Mouse (Mus musculus): ENCODE data around the gene Ltbp1.

Ltbp1 gene

GRCm38 (mm10) chr17:75172685-75173205 is 167.4 kb downstream of the Ltbp1 start:
- no peak for DNase-seq (ENCODE audit: low read depth, low spot score)

- no peak for DNase-seq (ENCODE audit: low read depth, low spot score)
Measured at GRCm38 (mm10) chr17:75174501-75174900, 169.1 kb downstream of the Ltbp1 start.

- DNase-seq (ENCODE audit: low read depth, low spot score): no peak
Measured at GRCm38 (mm10) chr17:75177920-75178867, 172.8 kb downstream of the Ltbp1 start.

GRCm38 (mm10) chr17:75179001-75179400 is 173.6 kb downstream of the Ltbp1 start:
- no peak for DNase-seq (ENCODE audit: low read depth, low spot score)

GRCm38 (mm10) chr17:75180301-75180700 is 174.9 kb downstream of the Ltbp1 start:
- no peak for DNase-seq (ENCODE audit: low read depth, low spot score)

- DNase-seq (ENCODE audit: low read depth, low spot score): no peak
Measured at GRCm38 (mm10) chr17:75180956-75181588, 175.7 kb downstream of the Ltbp1 start.

- no peak for DNase-seq (ENCODE audit: low read depth, low spot score)
Measured at GRCm38 (mm10) chr17:75182319-75183001, 177.1 kb downstream of the Ltbp1 start.

- no peak for DNase-seq (ENCODE audit: low read depth, low spot score)
Measured at GRCm38 (mm10) chr17:75186732-75187509, 181.6 kb downstream of the Ltbp1 start.

- no peak for DNase-seq (ENCODE audit: low read depth, low spot score)
Measured at GRCm38 (mm10) chr17:75196952-75197351, 191.6 kb downstream of the Ltbp1 start.

GRCm38 (mm10) chr17:75198767-75199166 is 193.4 kb downstream of the Ltbp1 start:
- no peak for DNase-seq (ENCODE audit: low read depth, low spot score)

- DNase-seq (ENCODE audit: low read depth, low spot score): no peak
Measured at GRCm38 (mm10) chr17:75199694-75200093, 194.3 kb downstream of the Ltbp1 start.

- DNase-seq (ENCODE audit: low read depth, low spot score): no peak
Measured at GRCm38 (mm10) chr17:75202314-75202713, 196.9 kb downstream of the Ltbp1 start.

GRCm38 (mm10) chr17:75204065-75204464 is 198.7 kb downstream of the Ltbp1 start:
- DNase-seq (ENCODE audit: low read depth, low spot score): no peak

- DNase-seq (ENCODE audit: low read depth, low spot score): no peak
Measured at GRCm38 (mm10) chr17:75206281-75206680, 200.9 kb downstream of the Ltbp1 start.

GRCm38 (mm10) chr17:75208164-75208698 is 202.9 kb downstream of the Ltbp1 start:
- DNase-seq (ENCODE audit: low read depth, low spot score): no peak

- DNase-seq (ENCODE audit: low read depth, low spot score): no peak
Measured at GRCm38 (mm10) chr17:75210526-75210925, 205.2 kb downstream of the Ltbp1 start.

GRCm38 (mm10) chr17:75216362-75216761 is 211.0 kb downstream of the Ltbp1 start:
- no peak for DNase-seq (ENCODE audit: low read depth, low spot score)

- no peak for DNase-seq (ENCODE audit: low read depth, low spot score)
Measured at GRCm38 (mm10) chr17:75218700-75219099, 213.3 kb downstream of the Ltbp1 start.

GRCm38 (mm10) chr17:75228321-75228720 is 223.0 kb downstream of the Ltbp1 start:
- DNase-seq (ENCODE audit: low read depth, low spot score): no peak

GRCm38 (mm10) chr17:75233206-75233605 is 227.8 kb downstream of the Ltbp1 start:
- no peak for DNase-seq (ENCODE audit: low read depth, low spot score)

GRCm38 (mm10) chr17:75233923-75234322 is 228.6 kb downstream of the Ltbp1 start:
- DNase-seq (ENCODE audit: low read depth, low spot score): no peak
